Comparison of ENCODE assay signal across 21 mouse cellular contexts in genomic region chr17:72293267-72293580, GRCm38 (mm10).
A peak's percentile ranks its signal among the peaks of the same experiment; 100 is the strongest.
DNase-seq lines count a peak whose midpoint lies in the region; ATAC-seq lines count a peak whose summit lies in the region.
"Had no signal": no experiment of that assay in that cellular context is flagged by ENCODE, and none has a peak within 500 bp of the region (broad histone marks: within the 10 kb centered on the region; RNA-seq: fewer than 3 reads in every experiment).

No protein-coding gene starts in this region.

- no peaks in the 10 kb centered on the region for H3K4me1 ChIP-seq in forebrain, embryonic 14.5 days (ENCODE audit: control insufficient read depth, insufficient read depth, low read length)
- H3K4me1 ChIP-seq in forebrain, embryonic 12.5 days: no peaks in the 10 kb centered on the region
- H3K4me1 ChIP-seq: embryonic facial prominence, embryonic 15.5 days; forebrain, embryonic 10.5 days; heart, embryonic 15.5 days; hindbrain, embryonic 10.5 days; intestine, embryonic 15.5 days had no signal

- peak; percentile 23; the same call in 1 of the 2 replicates for ATAC-seq in forebrain, embryonic 14.5 days
- no peak for ATAC-seq in forebrain, embryonic 12.5 days (ENCODE audit: low FRiP score)
- ATAC-seq: intestine, embryonic 15.5 days had no signal

- intact Hi-C loops in gastrocnemius, postnatal 14 days (cut with DNase I; ENCODE audit: low total_unique reads): no loop called here

- H3K27me3 ChIP-seq in forebrain, embryonic 14.5 days (replicated peaks; ENCODE audit: control insufficient read depth, insufficient read depth, low read length): no peaks in the 10 kb centered on the region
- no peaks in the 10 kb centered on the region for H3K27me3 ChIP-seq in forebrain, embryonic 12.5 days
- H3K27me3 ChIP-seq: CH12.LX; embryonic facial prominence, embryonic 15.5 days; heart, embryonic 15.5 days; intestine, embryonic 15.5 days had no signal

- no peak overlapping the region for H3K4me2 ChIP-seq in forebrain, embryonic 14.5 days (ENCODE audit: low read length)
- no peak overlapping the region for H3K4me2 ChIP-seq in forebrain, embryonic 12.5 days
- H3K4me2 ChIP-seq: embryonic facial prominence, embryonic 15.5 days; heart, embryonic 11.5 days; heart, embryonic 15.5 days; hindbrain, embryonic 14.5 days; intestine, embryonic 15.5 days had no signal

- no peak overlapping the region for H3K9ac ChIP-seq in forebrain, embryonic 14.5 days (ENCODE audit: low read length)
- H3K9ac ChIP-seq in forebrain, embryonic 12.5 days: no peak overlapping the region
- H3K9ac ChIP-seq: embryonic facial prominence, embryonic 15.5 days; heart, embryonic 15.5 days; hindbrain, embryonic 14.5 days; intestine, embryonic 15.5 days had no signal

- no peaks in the 10 kb centered on the region for H3K36me3 ChIP-seq in forebrain, embryonic 14.5 days (ENCODE audit: control insufficient read depth, insufficient read depth, low read length)
- no peaks in the 10 kb centered on the region for H3K36me3 ChIP-seq in forebrain, embryonic 12.5 days (replicated peaks)
- H3K36me3 ChIP-seq: embryonic facial prominence, embryonic 15.5 days; forebrain, embryonic 10.5 days; heart, embryonic 15.5 days; hindbrain, embryonic 10.5 days; intestine, embryonic 15.5 days had no signal

- H3K9me3 ChIP-seq in forebrain, embryonic 14.5 days (replicated peaks; ENCODE audit: control insufficient read depth, low read length): no peaks in the 10 kb centered on the region
- H3K9me3 ChIP-seq in forebrain, embryonic 12.5 days: no peaks in the 10 kb centered on the region
- H3K9me3 ChIP-seq: embryonic facial prominence, embryonic 15.5 days; forebrain, embryonic 10.5 days; heart, embryonic 15.5 days; hindbrain, embryonic 10.5 days; intestine, embryonic 15.5 days had no signal

- H3K4me3 ChIP-seq in forebrain, embryonic 14.5 days (ENCODE audit: low read depth, low read length): no peak overlapping the region
- no peak overlapping the region for H3K4me3 ChIP-seq in forebrain, embryonic 12.5 days (replicated peaks)
- H3K4me3 ChIP-seq: embryonic facial prominence, embryonic 15.5 days; erythroblast, embryonic 14.5 days; forebrain, embryonic 10.5 days; heart, adult 2 months; heart, embryonic 15.5 days; hindbrain, embryonic 10.5 days; intestine, embryonic 15.5 days had no signal

- 46% methylated on average over 3 of the region's 3 CpGs for WGBS in forebrain, embryonic 14.5 days
- 68% methylated on average over 3 of the region's 3 CpGs for WGBS in forebrain, embryonic 12.5 days

- H3K27ac ChIP-seq in forebrain, embryonic 14.5 days (ENCODE audit: low read depth, low read length): no peak overlapping the region
- H3K27ac ChIP-seq in forebrain, embryonic 12.5 days: no peak overlapping the region
- H3K27ac ChIP-seq: embryonic facial prominence, embryonic 15.5 days; forebrain, embryonic 10.5 days; heart, adult 2 months; heart, embryonic 15.5 days; hindbrain, embryonic 10.5 days; hindbrain, embryonic 14.5 days; intestine, embryonic 15.5 days had no signal

- no peak for DNase-seq in forebrain, embryonic 14.5 days (ENCODE audit: low spot score)
- DNase-seq in urinary bladder, postnatal 36 days (ENCODE audit: low spot score in 2 of 2): peak; percentile 4 to 8
- DNase-seq in urinary bladder, adult 2 months (ENCODE audit: low spot score): no peak
- DNase-seq in retina, embryonic 14.5 days (ENCODE audit: low spot score): peak; percentile 18
- DNase-seq in gastrocnemius, postnatal 14 days: no peak
- DNase-seq: adrenal gland, adult 2 months; adrenal gland, postnatal 25 days; cerebellum, adult 2 months; cerebellum, postnatal 10 days; heart, adult 2 months; heart, postnatal 14 days had no signal

Comparison
In these comparisons a context has a peak if more than half of its experiments do, and no peak if none do; other contexts are left out.
1. DNase-seq: peak in urinary bladder, postnatal 36 days (2 of 2) and retina, embryonic 14.5 days (single experiment); none in forebrain, embryonic 14.5 days (single experiment), urinary bladder, adult 2 months (single experiment) and gastrocnemius, postnatal 14 days (single experiment).